Mouse (Mus musculus) urinary bladder, postnatal 10 days (tissue): Measurements from ENCODE around the gene Fam171a2.
"Not testable (repeated sequence)": the region's sequence is repeated elsewhere in the genome, so short reads cannot be mapped to it uniquely, and the experiment has no call there.

Source experiments
- DNase-seq: peaks from one replicate; pipeline ENCODE4 v3.0.0; 2022; ENCODE audit warnings: low spot score

Fam171a2 gene

DNA sequence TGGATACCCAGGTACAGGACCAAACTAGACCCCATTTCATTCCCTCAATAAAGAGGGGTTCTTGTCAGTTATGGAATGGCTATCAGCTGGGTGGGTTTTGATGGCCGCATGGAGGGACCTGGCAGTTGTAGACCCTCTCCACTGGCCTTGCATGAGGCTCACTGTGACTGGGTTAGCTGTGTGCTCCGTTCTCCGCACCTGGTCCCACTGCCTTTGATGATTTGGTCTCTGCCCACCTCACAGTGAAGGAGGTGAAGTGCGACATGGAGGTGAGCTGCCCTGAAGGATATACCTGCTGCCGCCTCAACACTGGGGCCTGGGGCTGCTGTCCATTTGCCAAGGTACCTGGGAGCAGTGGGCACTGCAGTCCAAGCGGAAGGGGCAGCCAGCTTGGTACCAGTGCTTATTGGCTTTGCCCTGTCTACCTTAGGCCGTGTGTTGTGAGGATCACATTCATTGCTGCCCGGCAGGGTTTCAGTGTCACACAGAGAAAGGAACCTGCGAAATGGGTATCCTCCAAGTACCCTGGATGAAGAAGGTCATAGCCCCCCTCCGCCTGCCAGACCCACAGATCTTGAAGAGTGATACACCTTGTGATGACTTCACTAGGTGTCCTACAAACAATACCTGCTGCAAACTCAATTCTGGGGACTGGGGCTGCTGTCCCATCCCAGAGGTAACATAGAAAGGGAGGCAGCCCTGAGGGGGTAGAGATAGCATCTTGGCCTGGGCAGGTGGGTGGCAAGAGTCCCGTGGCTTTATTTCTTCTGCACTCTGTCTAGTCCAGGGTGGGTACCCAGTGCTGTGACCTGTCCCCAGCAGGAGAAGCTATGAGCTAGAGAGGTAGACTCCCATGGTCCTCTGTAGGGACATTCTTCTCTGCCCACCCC, 12.4 kb downstream of the Fam171a2 start:
- DNase-seq = no peak

DNA sequence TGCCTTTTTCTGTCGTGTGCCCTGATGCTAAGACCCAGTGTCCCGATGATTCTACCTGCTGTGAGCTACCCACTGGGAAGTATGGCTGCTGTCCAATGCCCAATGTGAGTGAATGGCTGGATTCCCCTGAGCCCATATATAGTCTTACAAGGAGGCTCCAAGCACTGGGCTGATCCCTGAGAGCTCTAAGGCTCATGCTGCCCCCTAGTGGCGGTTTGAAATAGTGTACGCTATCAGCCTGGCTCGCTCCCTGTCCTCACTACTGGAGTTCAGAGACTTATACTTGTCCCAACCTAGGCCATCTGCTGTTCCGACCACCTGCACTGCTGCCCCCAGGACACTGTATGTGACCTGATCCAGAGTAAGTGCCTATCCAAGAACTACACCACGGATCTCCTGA, 13.1 kb downstream of the Fam171a2 start:
- no peak for DNase-seq

DNA sequence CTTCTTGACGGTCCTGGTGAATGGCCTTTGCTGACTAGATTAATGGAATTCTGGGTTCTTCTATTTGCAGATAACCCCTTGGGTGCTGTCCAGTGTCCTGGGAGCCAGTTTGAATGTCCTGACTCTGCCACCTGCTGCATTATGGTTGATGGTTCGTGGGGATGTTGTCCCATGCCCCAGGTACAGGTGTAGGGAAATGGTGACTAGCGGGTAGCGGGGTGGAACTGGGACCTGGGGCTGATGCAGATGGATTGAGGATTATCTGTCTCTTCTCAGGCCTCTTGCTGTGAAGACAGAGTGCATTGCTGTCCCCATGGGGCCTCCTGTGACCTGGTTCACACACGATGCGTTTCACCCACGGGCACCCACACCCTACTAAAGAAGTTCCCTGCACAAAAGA, 13.6 kb downstream of the Fam171a2 start:
- DNase-seq = no peak

DNA sequence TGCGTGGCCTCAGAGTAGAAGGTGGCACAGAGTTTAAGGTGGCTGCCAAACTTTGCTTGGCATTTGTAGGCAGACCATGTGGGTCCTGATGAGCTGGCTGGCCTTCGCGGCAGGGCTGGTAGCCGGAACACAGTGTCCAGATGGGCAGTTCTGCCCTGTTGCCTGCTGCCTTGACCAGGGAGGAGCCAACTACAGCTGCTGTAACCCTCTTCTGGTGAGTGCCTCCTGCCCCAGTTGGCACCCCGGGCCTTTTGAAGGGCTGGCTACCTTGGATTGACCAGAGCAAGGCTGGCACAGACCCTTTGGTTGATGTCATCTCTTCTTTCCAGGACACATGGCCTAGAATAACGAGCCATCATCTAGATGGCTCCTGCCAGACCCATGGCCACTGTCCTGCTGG, 14.6 kb downstream of the Fam171a2 start:
- no peak for DNase-seq

DNA sequence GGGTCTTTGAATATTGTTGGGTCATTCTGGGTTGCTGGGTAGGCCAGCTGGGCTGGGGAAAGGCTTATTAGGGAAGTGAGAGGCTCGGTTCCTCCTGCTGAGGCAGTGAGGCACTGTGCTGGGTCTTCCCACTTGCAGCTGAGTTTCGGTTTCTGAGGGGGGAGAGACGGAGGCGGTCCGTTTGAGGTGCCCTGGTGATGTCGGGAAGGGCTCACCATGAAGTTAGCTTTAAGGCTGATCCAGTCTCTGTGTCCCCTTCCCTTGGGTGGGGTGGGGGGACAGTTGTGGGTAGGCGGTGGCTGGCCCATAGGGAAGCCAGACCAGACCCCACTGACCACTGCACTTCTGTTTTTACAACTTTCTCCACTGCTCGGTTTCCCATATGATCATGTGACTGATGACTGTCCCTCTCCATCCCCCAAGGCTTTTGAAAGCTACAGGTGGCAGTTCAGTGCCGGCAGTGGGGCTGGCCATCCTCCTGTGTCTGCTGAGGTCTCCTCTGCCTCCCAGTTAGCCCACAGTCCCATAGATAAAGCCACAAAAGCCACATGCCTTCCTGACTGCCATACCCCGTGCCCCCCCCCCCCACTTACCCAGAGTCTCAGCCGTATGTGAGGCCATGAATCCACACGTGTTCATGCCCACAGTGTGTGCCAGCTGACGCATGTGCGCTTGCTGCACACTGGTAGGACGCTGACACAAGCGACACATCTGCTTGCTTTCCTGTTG, 15.2 kb downstream of the Fam171a2 start:
- no peak for DNase-seq

DNA sequence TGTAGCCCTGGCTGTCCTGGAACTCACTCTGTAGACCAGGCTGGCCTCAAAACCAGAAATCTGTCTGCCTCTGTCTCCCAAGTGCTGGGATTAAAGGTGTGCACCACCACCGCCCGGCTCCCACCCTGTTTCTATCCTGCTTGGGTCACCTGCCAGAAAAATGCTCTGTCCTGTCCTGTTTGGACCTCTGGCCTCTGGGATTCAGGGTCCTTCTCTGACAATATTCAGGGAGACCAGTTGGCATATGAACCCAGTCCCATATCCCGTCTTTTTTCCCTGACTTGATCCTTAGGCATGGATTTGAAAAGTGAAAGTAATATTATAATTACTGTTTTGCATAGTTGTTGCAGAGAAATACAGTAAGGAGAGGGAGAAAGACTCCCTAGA, 15.8 kb downstream of the Fam171a2 start:
- no peak for DNase-seq

DNA sequence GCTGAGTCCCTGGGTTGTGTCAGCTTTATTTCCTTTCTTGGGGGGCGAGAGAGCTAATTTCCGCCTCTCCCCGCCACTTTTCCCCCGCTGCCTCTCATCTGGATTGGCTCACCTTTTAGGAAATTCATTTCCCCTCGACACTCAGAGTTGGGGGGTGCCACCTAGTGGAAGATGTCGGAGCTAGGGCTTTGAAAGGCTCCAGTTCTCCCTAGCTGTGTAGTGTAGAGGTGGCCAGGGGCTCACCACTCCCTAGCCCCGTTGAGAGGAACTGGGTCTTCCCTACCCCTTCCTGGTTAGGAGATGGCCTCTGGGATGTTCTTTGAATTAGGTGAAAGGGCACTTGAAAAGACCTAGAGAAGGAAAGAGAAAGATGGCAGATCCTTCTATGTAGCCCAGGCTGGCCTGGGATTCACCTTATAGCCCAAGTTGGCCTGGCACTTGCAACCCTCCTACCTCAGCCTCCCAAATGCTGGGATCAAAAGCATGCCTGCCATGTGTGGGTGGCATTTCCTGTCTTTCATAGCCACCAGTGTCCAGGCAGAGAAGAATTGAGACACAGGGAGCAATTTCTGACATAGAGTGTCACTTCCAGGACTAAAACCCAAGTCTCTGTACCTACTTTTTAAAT, 16.4 kb downstream of the Fam171a2 start:
- no peak for DNase-seq

DNA sequence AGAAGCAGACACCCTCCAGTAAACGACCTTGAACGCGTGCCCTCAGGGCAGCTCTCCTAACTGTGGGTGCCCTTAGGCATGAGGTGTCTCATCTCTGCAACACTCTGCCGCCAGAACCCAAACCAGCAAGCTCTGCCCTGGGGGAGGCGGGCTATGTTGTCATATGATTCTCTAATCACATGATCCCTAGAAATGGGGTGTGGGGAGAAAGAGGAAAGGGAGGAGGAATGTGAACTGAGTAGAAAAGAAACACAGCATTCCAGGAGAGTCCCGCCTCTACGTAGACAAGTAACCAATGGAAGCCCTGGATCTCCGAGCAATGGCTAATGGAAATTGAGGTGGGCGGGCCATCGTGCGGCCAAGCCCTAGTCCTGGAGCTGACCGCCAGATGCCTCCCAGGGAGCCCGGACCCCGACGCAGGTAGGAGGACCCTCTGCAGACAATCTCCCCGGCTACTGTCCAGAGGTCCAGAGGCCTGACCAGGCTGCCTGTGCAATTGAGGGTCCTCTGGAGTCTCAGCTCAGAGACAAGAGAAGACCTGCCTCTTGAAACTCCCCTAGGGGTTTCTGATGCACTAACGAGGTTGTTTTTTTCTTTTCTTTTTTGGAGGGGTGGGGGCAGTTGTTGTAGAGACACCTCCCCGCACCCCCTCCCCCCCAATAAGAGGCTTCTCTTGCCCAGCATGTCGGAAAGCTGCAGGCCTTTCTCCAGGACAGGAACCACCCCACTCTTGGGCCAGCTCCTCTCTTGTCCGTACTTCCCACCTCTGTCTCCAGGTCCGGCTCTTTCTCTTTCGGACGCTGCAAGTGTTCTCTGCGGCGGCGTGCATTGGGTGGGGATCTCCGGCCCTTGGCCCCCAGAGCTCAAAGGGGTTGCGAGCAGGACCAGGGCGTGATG, 17.1 kb downstream of the Fam171a2 start, which contains the start of gene Grn:
Gene Grn, plus strand, starts transcription at position 195 of the 897 bp plus-strand sequence.
- no peak for DNase-seq

DNA sequence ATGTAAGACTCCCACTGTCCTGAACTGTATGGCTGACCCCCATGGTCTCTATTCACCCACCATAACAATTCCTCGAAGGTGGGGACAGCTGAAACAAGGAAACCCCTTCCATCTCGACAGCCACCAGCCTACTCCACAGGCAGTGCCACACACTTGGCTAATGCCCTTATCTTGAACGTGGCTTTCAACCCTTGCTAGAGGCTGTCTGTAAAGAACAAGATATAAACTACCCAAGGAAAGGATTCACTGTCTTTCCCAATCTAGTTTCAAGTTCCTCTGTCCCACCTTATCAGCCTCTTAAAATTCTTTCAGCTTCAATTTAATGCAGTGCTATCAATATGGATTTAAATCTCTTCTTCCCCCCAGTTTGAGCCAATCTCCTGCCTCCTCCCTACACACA, 17.9 kb downstream of the Fam171a2 start:
- no peak for DNase-seq

DNA sequence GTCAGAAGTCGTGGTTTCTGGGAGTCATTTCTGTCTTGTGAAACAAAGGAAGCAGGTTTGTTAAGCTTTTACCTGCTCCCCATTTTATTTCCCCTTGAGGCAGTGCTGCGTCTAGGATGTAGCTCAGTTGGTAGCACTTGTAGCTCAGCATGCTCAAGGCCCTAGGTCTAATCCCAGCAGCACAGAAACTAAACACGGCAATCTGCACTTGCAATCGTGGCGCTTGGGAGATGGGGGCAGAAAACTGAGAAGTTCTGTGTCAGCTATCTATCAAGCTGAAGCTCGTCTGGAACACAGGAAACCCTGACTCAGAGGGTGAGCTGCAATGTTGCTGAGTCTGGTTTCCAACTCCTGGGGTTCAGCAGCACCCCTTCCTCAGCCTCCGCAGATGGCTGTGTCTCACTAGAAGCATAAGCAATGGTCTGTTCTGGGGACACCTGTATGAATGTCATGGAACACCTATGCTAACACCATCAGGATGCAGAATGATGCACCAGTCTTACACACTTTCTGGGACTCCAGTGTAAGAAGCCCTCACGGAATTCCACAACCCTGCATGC, 18.4 kb downstream of the Fam171a2 start:
- DNase-seq = no peak

DNA sequence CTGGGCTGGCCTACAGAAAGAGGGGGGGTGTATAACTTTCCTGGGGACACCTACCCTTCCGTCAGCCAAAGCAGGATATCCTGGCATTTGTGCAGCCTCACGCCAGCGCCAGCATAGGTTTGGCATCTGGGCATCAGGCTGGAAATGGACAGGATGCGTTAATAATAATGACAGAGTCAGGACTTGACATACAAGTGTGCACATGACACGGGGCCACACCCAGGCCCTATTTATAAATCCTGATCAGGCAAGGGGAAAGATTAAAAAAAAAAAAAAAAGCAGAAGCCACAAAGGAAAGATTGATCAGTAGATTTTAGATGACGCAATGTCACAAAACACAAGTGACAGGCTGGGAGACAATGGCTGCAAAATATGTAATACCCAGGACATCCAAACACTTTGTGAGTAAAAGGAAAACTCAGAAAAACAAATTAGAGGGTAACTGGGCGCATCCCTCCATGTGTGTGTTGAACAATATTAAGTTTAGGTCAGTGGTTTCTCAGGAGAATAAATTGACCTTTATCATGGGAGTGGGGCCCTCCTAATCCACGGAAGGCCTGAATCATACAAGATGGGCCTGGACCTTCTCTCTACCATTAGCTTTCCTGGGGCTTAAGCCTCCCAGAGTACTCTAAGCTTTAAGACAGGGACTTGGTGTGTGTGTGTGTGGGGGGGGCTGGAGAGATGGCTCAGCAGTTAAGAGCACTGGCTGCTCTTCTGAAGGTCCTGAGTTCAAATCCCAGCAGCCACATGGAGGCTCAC, 21.7 kb downstream of the Fam171a2 start:
- DNase-seq = no peak

DNA sequence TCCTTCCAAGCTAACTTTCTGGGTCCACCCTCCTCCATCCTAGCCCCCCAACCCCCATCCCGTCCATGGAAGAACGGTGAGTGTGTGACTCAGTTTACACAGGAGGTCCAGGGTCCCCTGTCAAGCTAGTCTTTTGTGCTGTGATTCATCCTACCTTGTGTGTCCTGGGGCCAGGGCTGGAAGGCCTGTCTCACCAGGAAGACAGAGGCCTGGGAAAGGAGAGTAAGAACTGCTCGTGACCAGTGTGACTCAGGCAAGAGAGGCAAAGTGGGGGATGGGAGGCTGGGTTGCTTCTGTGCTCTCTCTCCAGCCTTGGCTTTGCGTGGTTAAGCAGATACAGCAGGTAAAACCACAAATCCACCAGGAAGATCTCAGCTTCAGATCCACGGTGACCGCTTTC, 22.8 kb downstream of the Fam171a2 start:
- DNase-seq = no peak

DNA sequence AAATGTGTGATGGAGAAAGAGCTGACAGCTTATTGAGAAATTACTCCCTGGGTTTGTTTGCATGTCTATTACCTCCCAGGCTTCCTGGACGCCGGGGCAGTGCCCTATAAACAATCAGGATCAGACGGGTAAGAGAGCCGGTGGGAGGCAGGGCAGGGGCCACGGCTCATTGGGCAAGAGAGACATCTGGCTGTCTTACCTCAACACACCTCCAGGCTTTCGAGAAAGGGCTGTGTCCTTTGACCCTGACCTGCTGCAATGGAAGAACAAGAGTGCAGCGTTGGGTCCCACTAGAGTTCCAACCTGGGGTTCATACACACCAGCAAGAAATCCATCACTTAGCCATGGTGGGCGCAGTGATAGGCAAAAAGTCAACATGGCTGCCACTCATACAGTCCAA, 25.9 kb downstream of the Fam171a2 start:
- no peak for DNase-seq

DNA sequence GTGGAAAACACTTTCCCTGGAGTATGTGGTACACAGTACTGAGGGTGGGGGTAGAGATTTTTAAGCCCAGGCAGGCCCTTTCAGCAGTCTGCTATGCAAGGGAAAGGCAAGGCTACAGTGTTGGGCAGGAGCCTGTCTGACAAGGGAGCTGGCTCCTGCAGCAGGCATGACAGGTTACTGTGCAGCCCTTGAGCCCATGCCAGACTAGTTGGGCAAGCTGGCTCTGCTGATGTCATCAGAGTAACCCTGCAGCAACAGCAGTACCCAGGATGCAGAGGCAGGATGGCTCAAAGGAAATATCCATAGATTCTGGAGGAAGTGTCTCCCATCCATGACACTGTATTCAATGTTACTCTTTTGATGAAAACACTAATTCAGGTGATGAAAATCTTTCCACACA, 28.6 kb downstream of the Fam171a2 start:
- no peak for DNase-seq

DNA sequence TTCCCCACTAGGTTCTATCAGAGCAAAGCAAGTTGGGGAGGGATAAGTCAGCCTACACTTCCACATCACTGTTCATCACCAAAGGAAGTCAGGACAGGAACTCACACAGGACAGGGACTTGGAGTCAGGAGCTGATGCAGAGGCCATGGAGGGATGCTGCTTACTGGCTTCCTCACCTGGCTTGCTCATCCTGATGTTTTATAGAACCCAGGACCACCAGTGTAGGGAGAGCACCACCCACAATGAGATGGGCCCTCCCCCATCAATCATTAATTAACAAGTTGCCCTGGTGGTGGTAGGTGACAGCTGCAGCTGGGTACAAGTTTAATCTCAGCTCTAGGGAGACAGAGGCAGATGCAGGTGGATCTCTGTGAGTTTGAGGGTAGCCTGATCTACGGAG, 30.3 kb downstream of the Fam171a2 start:
- no peak for DNase-seq

DNA sequence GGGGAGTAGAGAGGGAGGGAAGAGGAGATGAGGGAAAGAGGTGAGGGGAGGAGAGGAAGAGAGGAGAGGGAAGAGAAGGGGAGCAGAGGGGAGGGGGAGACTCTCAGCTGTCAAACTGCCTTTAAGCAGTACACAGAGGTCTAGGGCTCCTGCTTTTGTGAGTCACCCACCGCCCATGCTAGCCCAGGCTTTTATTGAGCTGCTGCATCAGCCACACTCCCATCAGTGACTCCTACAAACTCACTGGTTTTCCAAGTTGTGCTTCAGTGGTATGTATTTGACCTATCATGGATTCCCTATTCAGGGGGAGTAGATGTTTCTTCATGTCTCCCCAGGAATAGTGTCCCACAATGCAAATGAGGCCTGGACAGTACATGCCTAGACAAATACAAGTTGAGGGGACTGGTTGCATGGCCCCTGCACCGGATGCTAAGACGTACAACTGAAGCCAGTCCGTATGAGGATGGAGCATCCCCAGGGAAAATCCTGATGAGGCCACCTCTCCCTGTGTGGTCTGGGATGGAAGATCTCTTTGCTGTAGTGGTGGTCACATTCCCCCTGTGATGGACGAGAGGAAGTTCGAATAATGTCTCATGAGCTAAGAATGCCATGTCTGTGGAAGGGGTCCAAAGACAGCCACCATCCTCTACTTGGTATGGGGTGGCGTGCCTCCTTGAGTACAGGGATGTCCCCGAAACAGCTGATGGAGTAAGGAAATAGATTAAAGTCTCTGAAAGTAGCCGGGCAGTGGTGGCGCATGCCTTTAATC, 32.3 kb downstream of the Fam171a2 start:
- DNase-seq = no peak

DNA sequence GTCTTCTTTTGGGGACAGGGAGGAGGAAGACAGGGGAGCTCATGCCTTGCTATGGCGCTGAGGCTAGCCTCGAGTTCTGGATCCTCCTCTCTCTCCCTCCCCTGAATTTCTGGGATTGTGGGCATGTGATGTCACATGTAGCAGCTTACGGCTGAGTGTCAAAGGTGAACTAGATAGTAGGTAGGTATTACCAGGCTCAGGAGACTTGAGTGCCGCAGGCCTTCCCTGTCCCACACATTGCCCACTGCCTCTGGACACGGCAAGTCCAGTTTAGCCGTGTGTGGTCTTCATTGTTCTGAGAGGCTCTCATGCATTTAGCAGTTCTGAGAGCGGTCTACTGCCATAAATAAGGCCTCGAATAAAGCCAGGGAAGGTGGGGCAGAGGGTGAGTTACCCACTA, 34.4 kb downstream of the Fam171a2 start:
- no peak for DNase-seq

DNA sequence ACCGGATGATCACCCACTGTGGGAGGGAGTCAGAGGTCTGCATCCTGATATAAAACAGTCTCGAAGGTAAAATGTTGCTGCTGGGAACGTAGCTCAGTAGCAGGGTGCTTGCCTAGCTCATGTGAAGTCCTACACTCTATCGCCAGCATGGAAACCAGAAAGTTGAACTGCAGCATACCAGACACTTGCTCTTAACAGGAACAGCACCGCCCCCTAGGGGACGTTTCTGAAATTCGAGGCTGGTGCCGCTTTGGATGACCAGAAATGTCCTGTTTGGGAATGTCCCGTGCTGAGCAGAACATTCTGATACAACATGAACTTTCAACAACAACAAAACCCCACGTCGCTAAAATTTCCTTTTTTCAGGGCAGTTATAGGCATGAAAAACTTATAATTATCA, 35.8 kb downstream of the Fam171a2 start:
- peak; percentile 73 for DNase-seq

DNA sequence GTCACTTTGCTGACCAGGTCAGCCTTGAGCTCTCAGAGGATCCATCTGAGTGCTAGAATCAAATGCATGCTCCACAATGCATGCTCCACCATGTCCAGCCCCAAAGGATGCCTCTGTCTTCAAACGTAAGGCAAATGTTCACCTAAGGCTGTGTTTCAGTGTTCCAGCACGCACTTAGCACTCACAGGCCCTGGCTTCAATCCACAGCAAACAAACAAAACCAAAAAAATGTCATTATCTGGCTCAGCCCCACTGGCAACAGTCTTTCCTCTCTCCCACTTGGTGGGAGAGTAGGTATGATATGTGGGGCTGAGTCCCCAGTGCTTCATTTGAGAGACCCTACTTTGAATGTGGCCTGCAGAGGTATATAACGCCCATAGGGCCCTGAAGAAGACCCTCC, 36.4 kb downstream of the Fam171a2 start:
- no peak for DNase-seq

DNA sequence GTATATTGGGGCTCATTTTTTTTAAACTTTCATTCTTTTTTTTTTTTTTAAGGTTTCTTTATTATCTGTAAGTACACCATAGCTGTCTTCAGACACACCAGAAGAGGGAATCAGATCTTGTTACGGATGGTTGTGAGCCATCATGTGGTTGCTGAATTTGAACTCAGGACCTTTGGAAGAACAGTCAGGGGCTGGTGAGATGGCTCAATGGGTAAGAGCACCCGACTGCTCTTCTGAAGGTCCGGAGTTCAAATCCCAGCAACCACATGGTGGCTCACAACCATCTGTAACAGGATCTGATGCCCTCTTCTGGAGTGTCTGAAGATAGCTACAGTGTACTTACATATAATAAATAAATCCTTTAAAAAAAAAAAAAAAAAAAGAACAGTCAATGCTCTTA, 37.1 kb downstream of the Fam171a2 start:
- DNase-seq = not testable (repeated sequence)
